ENCODE assay signal across 13 mouse cellular contexts in genomic region chr7:95868753-95869152, GRCm38 (mm10).
"Had no signal": no experiment of that assay in that cellular context is flagged by ENCODE, and none has a peak within 500 bp of the region (broad histone marks: within the 10 kb centered on the region; RNA-seq: fewer than 3 reads in every experiment).

No protein-coding gene starts in this region.

- H3K9me3 ChIP-seq: kidney, embryonic 15.5 days; limb, embryonic 10.5 days; liver, embryonic 15.5 days; midbrain, embryonic 12.5 days had no signal

- H3K27ac ChIP-seq: kidney, embryonic 15.5 days; left cerebral cortex, adult 2 months; limb, embryonic 10.5 days; liver, embryonic 15.5 days; midbrain, embryonic 12.5 days had no signal

- H3K4me1 ChIP-seq: kidney, embryonic 15.5 days; limb, embryonic 10.5 days; liver, embryonic 15.5 days; midbrain, embryonic 12.5 days had no signal

- DNase-seq: kidney, adult 2 months; kidney, postnatal 25 days; lung, adult 2 months; lung, postnatal 36 days; right cerebral cortex, postnatal 25 days; thymus, postnatal 36 days had no signal

- ATAC-seq: lung, postnatal 0 days had no signal

- H3K27me3 ChIP-seq: kidney, embryonic 15.5 days; liver, embryonic 15.5 days; midbrain, embryonic 12.5 days had no signal

- H3K4me2 ChIP-seq: kidney, embryonic 15.5 days; liver, embryonic 11.5 days; liver, embryonic 15.5 days; midbrain, embryonic 12.5 days had no signal

- H3K4me3 ChIP-seq: kidney, embryonic 15.5 days; left cerebral cortex, adult 2 months; limb, embryonic 10.5 days; liver, embryonic 15.5 days; midbrain, embryonic 12.5 days had no signal

- H3K9ac ChIP-seq: kidney, embryonic 15.5 days; liver, embryonic 15.5 days; midbrain, embryonic 12.5 days had no signal

- H3K36me3 ChIP-seq: kidney, embryonic 15.5 days; limb, embryonic 10.5 days; liver, embryonic 15.5 days; midbrain, embryonic 12.5 days had no signal
